Mouse (Mus musculus) erythroblast, adult 5-6 weeks (primary cell): ENCODE results near the gene Stxbp1. TPM values are rescaled to one million over a fixed set of nuclear protein-coding genes. Genes with fewer than 3 reads are reported as not detected.

Experiments used
- total RNA-seq, 2 experiments: library from RNA; stranded (forward) in 1 of 2; stranded (reverse) in 1 of 2; fragments of 150-400 nt in 1 of 2; fragments of 200-764, 138-1000 nt in 1 of 2; gene quantifications; 2 replicates each; pipeline versions ENCODE4 v1.2.3 to v1.2.4; 2015 to 2017; ENCODE audit warnings: low replicate concordance in 2 of 2

Gene Stxbp1
- total RNA-seq, 2 experiments from 2014 or later: 0.34 to 0.96 TPM

Other genes starting within 250 kb of the Stxbp1 start
- gene St6galnac6, start 247.5 kb downstream of the Stxbp1 start, total RNA-seq (2015; ENCODE audit: low replicate concordance): 0.77 and 3.3 TPM in 2 replicates
- 2.1 and 2.5 TPM in 2 replicates for gene St6galnac6, start 247.5 kb downstream of the Stxbp1 start, total RNA-seq (2017; ENCODE audit: low replicate concordance)
- gene Ak1, start 225.5 kb downstream of the Stxbp1 start, total RNA-seq (2015; ENCODE audit: low replicate concordance): not detected in 2 replicates
- not detected in 2 replicates for gene Ak1, start 225.5 kb downstream of the Stxbp1 start, total RNA-seq (2017; ENCODE audit: low replicate concordance)
- 4.0 and 6.7 TPM in 2 replicates for gene Eng, start 200.7 kb downstream of the Stxbp1 start, total RNA-seq (2015; ENCODE audit: low replicate concordance)
- gene Eng, start 200.7 kb downstream of the Stxbp1 start, total RNA-seq (2017; ENCODE audit: low replicate concordance): 1.5 and 3.2 TPM in 2 replicates
- gene Fpgs, start 143.1 kb downstream of the Stxbp1 start, total RNA-seq (2015; ENCODE audit: low replicate concordance): 1.3 and 4.0 TPM in 2 replicates
- 2.1 and 6.6 TPM in 2 replicates for gene Fpgs, start 143.1 kb downstream of the Stxbp1 start, total RNA-seq (2017; ENCODE audit: low replicate concordance)
- gene Cdk9, start 134.2 kb downstream of the Stxbp1 start, total RNA-seq (2015; ENCODE audit: low replicate concordance): 15.0 and 25.9 TPM in 2 replicates
- 18.1 and 19.5 TPM in 2 replicates for gene Cdk9, start 134.2 kb downstream of the Stxbp1 start, total RNA-seq (2017; ENCODE audit: low replicate concordance)
- gene Sh2d3c, start 126.2 kb downstream of the Stxbp1 start, total RNA-seq (2015; ENCODE audit: low replicate concordance): 15.4 and 23.2 TPM in 2 replicates
- gene Sh2d3c, start 126.2 kb downstream of the Stxbp1 start, total RNA-seq (2017; ENCODE audit: low replicate concordance): 5.2 and 6.4 TPM in 2 replicates
- gene 6330409D20Rik, start 106.2 kb downstream of the Stxbp1 start, total RNA-seq (2015; ENCODE audit: low replicate concordance): not detected in 2 replicates
- not detected in 2 replicates for gene 6330409D20Rik, start 106.2 kb downstream of the Stxbp1 start, total RNA-seq (2017; ENCODE audit: low replicate concordance)
- 10.4 and 11.3 TPM in 2 replicates for gene Tor2a, start 90.0 kb downstream of the Stxbp1 start, total RNA-seq (2015; ENCODE audit: low replicate concordance)
- gene Tor2a, start 90.0 kb downstream of the Stxbp1 start, total RNA-seq (2017; ENCODE audit: low replicate concordance): 4.7 and 8.8 TPM in 2 replicates
- gene Ttc16, start 71.6 kb downstream of the Stxbp1 start, total RNA-seq (2015; ENCODE audit: low replicate concordance): not detected in 2 replicates
- not detected in 2 replicates for gene Ttc16, start 71.6 kb downstream of the Stxbp1 start, total RNA-seq (2017; ENCODE audit: low replicate concordance)
- gene Ptrh1, start 71.5 kb downstream of the Stxbp1 start, total RNA-seq (2015; ENCODE audit: low replicate concordance): 2.5 TPM in 1 of 2 replicates, not detected in the other
- gene Ptrh1, start 71.5 kb downstream of the Stxbp1 start, total RNA-seq (2017; ENCODE audit: low replicate concordance): not detected in 2 replicates
- gene Cfap157, start 62.8 kb downstream of the Stxbp1 start, total RNA-seq (2015; ENCODE audit: low replicate concordance): not detected in 2 replicates
- gene Cfap157, start 62.8 kb downstream of the Stxbp1 start, total RNA-seq (2017; ENCODE audit: low replicate concordance): not detected in 2 replicates
- gene Fam129b, start 28.9 kb upstream of the Stxbp1 start, total RNA-seq (2015; ENCODE audit: low replicate concordance): 3.1 and 5.8 TPM in 2 replicates
- gene Fam129b, start 28.9 kb upstream of the Stxbp1 start, total RNA-seq (2017; ENCODE audit: low replicate concordance): 2.6 and 5.6 TPM in 2 replicates
- 305 and 430 TPM in 2 replicates for gene Rpl12, start 114.3 kb upstream of the Stxbp1 start, total RNA-seq (2015; ENCODE audit: low replicate concordance)
- 287 and 320 TPM in 2 replicates for gene Rpl12, start 114.3 kb upstream of the Stxbp1 start, total RNA-seq (2017; ENCODE audit: low replicate concordance)
- gene Lrsam1, start 114.4 kb upstream of the Stxbp1 start, total RNA-seq (2015; ENCODE audit: low replicate concordance): 3.1 and 6.5 TPM in 2 replicates
- 1.7 and 3.5 TPM in 2 replicates for gene Lrsam1, start 114.4 kb upstream of the Stxbp1 start, total RNA-seq (2017; ENCODE audit: low replicate concordance)
- 1.2 and 2.3 TPM in 2 replicates for gene Slc2a8, start 134.8 kb upstream of the Stxbp1 start, total RNA-seq (2015; ENCODE audit: low replicate concordance)
- 0.34 and 0.98 TPM in 2 replicates for gene Slc2a8, start 134.8 kb upstream of the Stxbp1 start, total RNA-seq (2017; ENCODE audit: low replicate concordance)